Mouse (Mus musculus): Measurements from ENCODE around the gene Fgfr4.

Gene Fgfr4

GRCm38 (mm10) chr13:55152621-55153415, at the start of gene Fgfr4:
Fgfr4 (plus strand) TSS chr13:55152640.
- no peak for DNase-seq (ENCODE audit: low spot score)

- no peak for DNase-seq (ENCODE audit: low spot score)
Measured at GRCm38 (mm10) chr13:55103351-55103750, 49.1 kb upstream of the Fgfr4 start.

DNA sequence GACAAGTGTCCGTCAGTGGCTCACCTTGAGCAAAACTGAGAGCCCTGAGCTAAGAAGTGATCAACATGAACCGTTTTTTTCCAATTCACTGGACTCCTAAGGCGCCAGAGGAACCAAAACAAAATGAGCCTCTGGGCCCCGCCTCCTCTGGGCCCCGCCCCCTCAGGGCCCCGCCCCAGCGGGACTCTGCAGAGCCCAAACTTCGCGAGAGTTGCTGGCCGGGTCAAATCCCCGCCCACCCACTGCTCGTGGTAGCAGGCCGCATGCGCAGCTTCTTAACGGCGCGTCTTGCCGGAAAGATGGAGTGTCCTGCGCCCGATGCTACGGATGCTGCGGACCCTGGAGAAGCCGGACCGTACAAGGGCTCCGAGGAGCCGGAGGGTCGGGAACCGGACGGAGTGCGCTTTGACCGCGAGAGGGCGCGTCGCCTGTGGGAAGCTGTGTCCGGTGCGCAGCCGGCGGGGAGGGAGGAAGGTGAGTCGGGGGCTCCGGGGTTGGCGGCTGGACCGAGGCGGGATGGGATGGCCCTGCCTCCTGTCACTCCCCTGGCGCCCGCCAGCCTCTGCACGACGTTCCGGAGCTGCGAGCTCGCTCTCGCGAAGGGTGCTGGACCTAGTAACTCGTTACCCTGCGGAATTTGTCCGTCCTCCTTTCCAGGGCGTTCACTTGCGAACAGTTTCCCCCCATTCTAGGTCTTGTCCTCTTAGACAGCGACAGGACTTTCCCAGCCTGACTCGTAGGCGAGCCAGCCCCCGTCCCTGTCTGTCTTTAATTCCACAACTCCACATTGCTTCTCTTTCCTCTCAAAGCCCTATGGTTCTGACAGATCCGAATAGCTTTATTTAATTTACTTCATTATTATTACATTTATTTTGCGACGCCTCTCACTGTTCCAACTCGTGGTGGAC, 47.1 kb upstream of the Fgfr4 start, which contains the start of gene Zfp346:
Zfp346 (plus strand) TSS at position 267 of the 908 bp plus-strand sequence.
- peak; percentile 94 for DNase-seq (ENCODE audit: low spot score)

- peak; percentile 55 for DNase-seq (ENCODE audit: low spot score)
Measured at GRCm38 (mm10) chr13:55105953-55106691, 46.3 kb upstream of the Fgfr4 start.

- DNase-seq (ENCODE audit: low spot score), result no peak
Measured at GRCm38 (mm10) chr13:55107116-55107515, 45.3 kb upstream of the Fgfr4 start.

- DNase-seq (ENCODE audit: low spot score), result peak; percentile 33
Measured at GRCm38 (mm10) chr13:55107694-55108093, 44.7 kb upstream of the Fgfr4 start.

DNA sequence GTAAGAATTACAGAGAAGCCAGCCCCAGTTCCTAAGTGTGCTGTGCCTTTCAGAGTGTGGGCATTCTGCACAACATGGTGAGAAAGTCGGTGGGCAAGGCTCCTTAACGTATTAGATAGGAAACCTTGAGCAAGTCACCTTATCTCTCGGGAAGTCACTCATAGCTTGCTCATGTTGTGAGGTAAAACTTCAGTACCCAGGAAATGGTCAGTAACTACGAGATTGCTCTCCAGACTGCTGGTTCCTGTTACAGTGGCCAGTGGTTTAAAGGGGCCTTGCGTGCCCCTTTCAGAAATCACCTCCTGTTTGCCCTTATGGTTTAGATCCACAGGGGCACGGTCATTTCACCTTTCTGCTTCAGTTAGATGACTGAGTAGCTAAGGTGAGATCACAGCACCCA, 38.1 kb upstream of the Fgfr4 start:
- no peak for DNase-seq (ENCODE audit: low spot score)

DNA sequence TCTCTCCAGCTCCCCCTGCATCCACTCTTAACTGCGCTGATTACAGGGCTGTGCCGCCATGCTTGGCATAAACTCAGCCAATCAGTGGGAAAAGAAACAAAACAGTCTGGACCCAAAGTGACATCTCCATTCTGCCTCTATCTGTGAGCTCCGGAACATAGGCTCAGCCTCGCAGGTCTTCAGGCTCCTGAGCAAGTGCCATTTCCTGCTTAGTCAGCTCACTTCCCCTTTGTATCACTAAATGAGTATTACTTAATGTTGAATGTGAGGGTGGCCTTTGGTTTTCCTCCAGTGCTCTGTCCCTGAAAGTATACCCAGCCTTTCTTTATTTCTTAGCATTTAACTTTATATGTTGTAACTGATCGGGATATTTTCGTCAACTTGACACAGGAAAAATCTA, 27.5 kb upstream of the Fgfr4 start:
- DNase-seq (ENCODE audit: low spot score), result no peak

GRCm38 (mm10) chr13:55133448-55133847, 19.0 kb upstream of the Fgfr4 start, which contains the start of gene Gm17617:
Gm17617 (minus strand) TSS chr13:55133548.
- no peak for DNase-seq (ENCODE audit: low spot score)

- DNase-seq (ENCODE audit: low spot score), result no peak
Measured at GRCm38 (mm10) chr13:55135382-55135781, 17.1 kb upstream of the Fgfr4 start.

GRCm38 (mm10) chr13:55140271-55140670, 12.2 kb upstream of the Fgfr4 start:
- no peak for DNase-seq (ENCODE audit: low spot score)

DNA sequence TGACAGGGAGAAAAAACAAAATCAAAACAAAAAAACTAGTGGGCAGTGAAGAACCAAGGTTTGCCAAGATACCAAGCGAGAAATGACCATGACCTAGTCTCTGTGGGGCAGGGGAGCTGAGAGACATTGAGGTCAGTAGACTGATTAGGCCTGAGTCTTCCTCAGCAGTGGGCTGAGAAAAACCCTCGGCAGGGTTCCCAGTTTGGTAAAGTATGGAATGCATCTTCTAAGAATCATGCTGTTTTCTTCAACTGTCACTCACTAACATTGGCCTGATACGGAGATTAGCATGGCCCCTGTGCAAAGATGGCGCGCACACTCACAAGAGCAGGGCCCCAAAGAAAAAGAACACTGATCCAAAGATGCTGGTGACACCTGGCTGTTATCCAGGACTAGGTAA, 1.5 kb downstream of the Fgfr4 start:
- no peak for DNase-seq (ENCODE audit: low spot score)

- no peak for DNase-seq (ENCODE audit: low spot score)
Measured at GRCm38 (mm10) chr13:55162365-55162764, 9.9 kb downstream of the Fgfr4 start.

- DNase-seq (ENCODE audit: low spot score), result no peak
Measured at GRCm38 (mm10) chr13:55163553-55163952, 11.1 kb downstream of the Fgfr4 start.

DNA sequence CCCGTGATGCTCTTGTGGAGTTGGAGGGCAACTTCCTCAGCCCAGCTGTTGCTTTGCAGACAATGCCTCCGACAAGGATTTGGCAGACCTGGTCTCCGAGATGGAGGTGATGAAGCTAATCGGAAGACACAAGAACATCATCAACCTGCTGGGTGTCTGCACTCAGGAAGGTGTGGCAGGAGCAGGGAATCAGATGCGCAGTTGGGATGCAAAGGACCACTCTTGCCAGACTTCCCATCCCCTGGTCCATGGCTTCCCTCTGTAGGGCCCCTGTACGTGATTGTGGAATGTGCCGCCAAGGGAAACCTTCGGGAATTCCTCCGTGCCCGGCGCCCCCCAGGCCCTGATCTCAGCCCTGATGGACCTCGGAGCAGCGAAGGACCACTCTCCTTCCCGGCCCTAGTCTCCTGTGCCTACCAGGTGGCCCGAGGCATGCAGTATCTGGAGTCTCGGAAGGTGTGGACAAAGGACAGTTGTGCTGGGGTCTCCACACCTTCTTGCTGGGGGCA, 13.4 kb downstream of the Fgfr4 start:
- DNase-seq (ENCODE audit: low spot score), result no peak

GRCm38 (mm10) chr13:55166806-55167725, 14.6 kb downstream of the Fgfr4 start:
- no peak for DNase-seq (ENCODE audit: low spot score)

- no peak for DNase-seq (ENCODE audit: low spot score)
Measured at GRCm38 (mm10) chr13:55167798-55168197, 15.4 kb downstream of the Fgfr4 start.

GRCm38 (mm10) chr13:55168255-55168654, 15.8 kb downstream of the Fgfr4 start:
- DNase-seq (ENCODE audit: low spot score), result peak; percentile 50

DNA sequence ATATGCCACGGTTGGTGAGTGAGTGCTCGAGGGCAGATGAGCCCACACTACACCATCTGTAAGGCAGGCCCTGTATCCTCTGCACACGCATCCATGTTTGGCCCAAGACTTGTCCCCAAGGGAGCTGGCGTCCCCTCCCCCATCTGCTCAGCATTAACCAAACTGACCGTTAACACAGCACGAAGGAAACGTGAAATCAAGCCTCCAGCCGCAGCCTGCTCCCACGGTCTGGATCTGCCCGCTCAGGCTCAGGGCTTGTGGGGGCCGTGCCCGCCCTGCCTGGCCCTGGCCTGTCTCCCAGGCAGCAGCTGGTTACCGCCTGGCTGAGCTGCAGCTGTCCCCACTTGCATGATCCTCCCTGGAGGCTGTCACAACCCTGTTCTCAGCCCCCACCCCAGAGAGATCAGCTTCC, 16.5 kb downstream of the Fgfr4 start:
- peak; percentile 63 for DNase-seq (ENCODE audit: low spot score)

GRCm38 (mm10) chr13:55171517-55172335, 19.3 kb downstream of the Fgfr4 start:
- peak; percentile 36 for DNase-seq (ENCODE audit: low spot score)
